Mouse (Mus musculus) left cerebral cortex, postnatal 25 days (tissue): ENCODE results near the gene Thap12. TPM values are rescaled to one million over a fixed set of nuclear protein-coding genes. Genes with fewer than 3 reads are reported as not detected.

Experiments
- DNase-seq, 2 experiments: peaks; one replicate each; pipeline ENCODE4 v3.0.0; 2022; ENCODE audit warnings: low spot score in 2 of 2, mixed read lengths in 1 of 2
- intact Hi-C: fragments of 180-260 bp; cut with DNase I; formaldehyde crosslinking; loops from one replicate; pipeline ENCODE4 v1.15.1; 2025
- total RNA-seq, 2 experiments: library from RNA; stranded (reverse); gene quantifications; 2 replicates each; pipeline ENCODE4 v1.2.3; 2021

The Thap12 gene
- 10 to 100 TPM; 60.8 to 61.8 TPM for total RNA-seq

DNA sequence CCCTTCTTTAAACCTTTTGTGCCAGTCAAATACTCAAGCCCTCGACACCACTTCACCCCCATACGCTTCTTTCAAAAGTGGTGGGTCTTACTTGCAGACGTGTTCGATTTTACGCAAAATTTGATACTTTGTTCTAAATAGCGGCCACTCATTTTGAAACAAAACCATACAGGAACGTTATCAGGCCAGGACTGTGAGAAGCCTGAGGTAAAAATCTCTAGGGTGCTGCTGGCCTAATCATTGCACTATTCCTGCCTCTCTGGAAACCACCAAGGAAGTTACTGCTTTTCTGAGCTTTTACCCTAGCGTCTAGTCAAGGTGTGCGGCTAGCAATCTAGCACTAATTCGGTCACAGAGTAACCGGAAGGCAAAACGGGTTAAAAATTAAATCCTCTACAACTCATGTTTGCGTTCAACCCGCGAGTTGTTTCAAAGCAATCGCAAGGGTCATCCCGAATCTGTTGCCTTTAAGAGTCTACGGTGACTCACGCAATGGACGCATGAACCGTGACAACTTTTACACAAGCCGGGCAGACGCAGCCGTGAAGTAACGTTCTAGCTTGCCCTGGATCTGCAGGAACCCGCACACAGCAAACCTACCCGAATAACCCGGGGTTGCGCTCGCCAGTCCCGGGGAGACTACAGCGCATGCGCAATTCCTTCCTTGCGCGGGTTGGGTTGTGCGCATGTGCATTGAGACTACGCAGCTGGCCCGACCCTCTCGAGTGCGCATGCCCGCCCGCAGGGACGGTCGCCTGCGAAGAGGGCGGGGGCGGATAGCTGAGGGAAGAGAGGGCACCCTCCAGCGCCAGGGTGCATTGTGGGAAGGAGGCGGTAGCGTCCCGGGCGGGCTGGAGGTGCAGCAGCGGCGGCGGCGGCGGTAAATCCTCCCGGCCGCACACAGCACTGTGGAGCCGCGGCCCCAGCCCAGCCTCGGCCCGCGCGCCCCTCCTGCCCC is at the start of gene Thap12:
TSS of gene Thap12 (plus strand) at position 821 of the 958 bp plus-strand sequence.
- intact Hi-C loops = loop anchor here (1.0 to 10.0 kb wide), 2 partner anchors 46 to 218 kb away; partner anchors contain the start of genes Emsy and Lrrc32
- peak; percentile 99 for DNase-seq

GRCm38 (mm10) chr7:98655681-98656530 is 47.0 kb upstream of the Thap12 start:
- peak; percentile 76 to 91 for DNase-seq
- intact Hi-C loops = loop anchor here (1.0 kb wide), 1 partner anchor 47 kb away; the partner anchor contains the start of gene Thap12

- peak; percentile 95 to 99 for DNase-seq
- intact Hi-C loops = loop anchor here (1.0 kb wide), 1 partner anchor 47 kb away; the partner anchor contains the start of gene Thap12
These were observed 46.2 kb upstream of the Thap12 start, which contains the start of gene Emsy for GRCm38 (mm10) chr7:98656531-98657221. Gene Emsy, minus strand, starts transcription at chr7:98656783.

- intact Hi-C loops = no loop called here
- DNase-seq = peak in 1 of 2 experiments; percentile 6
These were observed 37.7 kb upstream of the Thap12 start for GRCm38 (mm10) chr7:98665166-98665565.

DNA sequence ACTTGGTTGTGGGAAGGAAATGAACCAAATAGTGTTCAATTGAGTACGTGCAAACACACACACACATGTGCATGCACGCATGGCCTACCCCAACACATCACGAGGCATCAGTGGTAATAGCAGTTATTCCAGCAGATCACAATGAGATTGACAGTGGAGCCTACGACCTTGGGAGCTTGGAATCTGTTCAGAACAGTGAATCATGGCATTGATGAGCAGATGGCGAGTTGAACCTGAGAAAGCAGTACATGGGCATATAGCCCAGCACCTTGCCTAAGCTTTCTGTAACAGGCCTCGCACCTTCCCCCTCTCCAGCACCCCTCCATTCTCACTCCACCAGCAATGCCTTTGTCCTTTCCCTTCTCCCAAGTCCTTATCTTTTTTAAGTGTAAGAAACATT is 37.2 kb upstream of the Thap12 start:
- intact Hi-C loops = no loop called here
- DNase-seq = no peak

DNA sequence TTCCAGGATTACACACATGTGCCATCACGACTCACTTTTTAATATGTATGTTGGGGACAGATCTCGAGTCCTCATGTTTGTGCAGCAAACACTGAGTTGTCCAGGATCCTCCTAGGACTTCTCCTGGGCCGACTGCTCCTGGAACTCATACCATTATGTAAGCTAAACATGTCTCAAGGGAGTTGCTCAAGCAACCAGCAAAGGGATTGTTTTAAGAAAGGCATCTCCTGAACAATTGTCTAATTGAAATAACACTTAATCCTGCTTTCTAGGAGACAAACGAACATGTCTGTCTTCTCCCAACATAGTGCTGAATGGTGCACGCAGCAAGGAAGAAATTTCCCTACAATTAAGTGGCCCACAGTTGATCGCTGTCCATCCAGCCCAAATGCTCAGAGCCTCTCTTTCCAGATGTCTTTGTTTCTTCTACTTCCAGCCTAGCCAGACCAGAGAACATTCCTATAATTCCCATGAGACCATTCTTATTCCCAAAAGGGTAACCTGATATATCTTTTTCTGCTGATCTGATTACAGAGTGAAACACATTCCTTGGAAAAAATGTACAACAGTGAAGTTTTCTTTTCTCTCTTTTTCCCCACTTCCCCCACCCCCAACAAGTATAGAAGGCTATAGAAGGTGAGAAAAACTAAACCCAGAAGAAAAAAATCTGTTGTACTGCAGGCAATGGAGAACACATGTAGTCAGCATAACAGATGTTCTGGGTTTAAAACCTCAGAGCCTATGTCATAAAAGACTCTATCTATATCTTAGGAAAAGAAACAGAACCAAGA is 34.8 kb upstream of the Thap12 start:
- no peak for DNase-seq
- intact Hi-C loops = no loop called here

- intact Hi-C loops = no loop called here
- DNase-seq = no peak
These were observed 32.1 kb upstream of the Thap12 start for GRCm38 (mm10) chr7:98670831-98671230.

DNA sequence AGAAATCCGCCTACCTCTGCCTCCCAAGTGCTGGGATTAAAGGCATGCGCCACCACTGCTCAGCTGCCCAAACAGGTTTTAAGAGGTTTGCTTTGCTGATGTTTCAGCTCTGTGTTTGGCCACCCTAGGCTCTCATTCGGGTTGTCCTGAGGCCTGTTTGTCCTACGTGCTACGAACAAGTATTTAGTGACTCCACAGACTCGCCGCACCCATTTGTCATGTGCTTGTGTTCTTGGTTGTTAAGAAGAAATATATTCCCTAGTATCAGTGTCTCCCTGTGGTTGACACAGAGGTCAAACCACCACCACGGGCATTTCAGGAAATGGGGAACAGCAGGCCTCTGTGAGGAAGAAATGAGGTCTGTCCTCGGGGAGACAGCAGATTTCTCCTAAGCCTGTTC is 31.5 kb upstream of the Thap12 start:
- intact Hi-C loops = no loop called here
- DNase-seq = no peak

- DNase-seq = no peak
- intact Hi-C loops = no loop called here
These were observed 30.5 kb upstream of the Thap12 start for GRCm38 (mm10) chr7:98672241-98672955.

DNA sequence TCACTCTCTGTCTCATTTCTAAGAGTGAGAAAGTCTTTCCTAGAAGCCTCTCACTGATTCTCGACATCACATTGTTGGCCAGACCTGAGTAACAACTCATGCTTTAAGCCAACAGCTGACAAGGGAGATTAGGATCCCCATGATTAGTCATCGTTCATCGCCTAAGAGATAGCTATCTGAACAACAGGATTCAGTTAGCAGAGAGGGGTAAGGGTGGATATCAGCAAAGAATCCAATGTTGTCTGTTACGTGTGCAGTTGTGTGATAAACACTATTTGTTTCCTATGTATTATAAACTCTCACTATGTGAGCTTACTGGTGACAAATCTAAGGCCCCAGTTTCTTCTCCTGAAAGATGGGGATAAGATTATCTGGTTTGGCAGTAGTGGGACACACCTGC is 28.6 kb upstream of the Thap12 start:
- intact Hi-C loops = no loop called here
- DNase-seq = no peak

- no peak for DNase-seq
- intact Hi-C loops = no loop called here
These were observed 25.4 kb upstream of the Thap12 start for GRCm38 (mm10) chr7:98677511-98677910.

DNA sequence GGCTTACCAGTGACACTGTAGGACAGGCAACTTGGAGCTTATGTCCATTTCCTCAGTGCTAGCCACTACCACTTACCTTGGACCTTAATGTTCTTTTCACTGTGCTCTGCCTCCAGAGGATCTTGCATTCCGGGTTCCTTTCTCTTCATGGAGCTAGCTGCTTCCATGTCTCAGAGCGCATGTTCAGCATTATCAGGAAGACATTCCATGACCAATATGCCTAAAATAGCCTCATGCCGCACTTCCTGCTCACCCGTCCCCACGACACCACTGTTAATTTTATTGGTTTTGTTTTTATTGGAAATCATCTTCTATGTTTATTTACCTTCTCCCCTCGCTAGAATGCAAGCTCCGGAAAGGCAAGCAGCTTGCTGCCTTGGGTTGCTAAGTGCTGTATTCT is 24.5 kb upstream of the Thap12 start:
- no peak for DNase-seq
- intact Hi-C loops = no loop called here

DNA sequence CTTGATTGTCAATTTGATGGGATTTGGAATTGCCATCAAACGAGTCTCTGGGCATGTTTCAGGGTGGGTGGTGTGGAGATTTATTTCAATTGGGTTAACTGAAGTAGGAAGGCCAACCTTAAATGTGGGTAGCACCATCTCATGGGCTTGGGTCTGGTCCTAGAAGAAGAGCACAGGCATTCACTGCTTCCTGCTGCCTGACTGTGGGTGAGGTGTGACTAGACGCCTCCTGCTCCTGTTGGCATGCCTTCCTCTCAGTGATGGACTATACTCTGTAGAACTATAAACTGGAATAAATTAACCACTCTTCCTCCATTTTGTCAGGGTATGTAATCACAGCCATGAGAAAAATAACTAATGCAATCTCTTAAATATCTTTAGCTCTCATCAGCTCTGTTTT is 22.2 kb upstream of the Thap12 start:
- peak in 1 of 2 experiments; percentile 66 for DNase-seq
- intact Hi-C loops = no loop called here

DNA sequence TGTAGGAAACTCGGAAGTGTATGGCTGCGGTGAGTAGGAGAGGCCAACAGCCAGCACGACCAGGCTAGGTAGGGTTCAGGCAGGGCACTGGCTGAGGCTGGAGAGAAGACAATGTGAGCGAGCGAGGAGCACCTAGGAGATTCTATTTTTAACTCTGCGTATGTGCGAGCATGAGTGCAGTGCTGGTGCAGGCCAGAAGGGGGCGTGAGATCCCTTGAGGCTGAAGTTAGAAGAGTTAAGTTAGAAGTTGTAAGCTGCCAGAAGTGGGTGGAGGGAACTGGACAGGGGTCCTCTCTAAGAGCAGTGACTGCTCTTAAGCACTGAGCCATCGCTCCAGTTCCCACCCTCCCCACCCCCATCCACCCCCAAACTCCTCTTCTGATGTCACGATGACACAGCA is 20.1 kb upstream of the Thap12 start:
- DNase-seq = no peak
- intact Hi-C loops = no loop called here

GRCm38 (mm10) chr7:98685895-98686294 is 17.0 kb upstream of the Thap12 start:
- DNase-seq = no peak
- intact Hi-C loops = no loop called here

GRCm38 (mm10) chr7:98690126-98690525 is 12.8 kb upstream of the Thap12 start:
- no peak for DNase-seq

GRCm38 (mm10) chr7:98690831-98691230 is 12.1 kb upstream of the Thap12 start:
- intact Hi-C loops = no loop called here
- DNase-seq = no peak

More at GRCm38 (mm10) chr7:98690126-98690525, 12.8 kb upstream of the Thap12 start:
- intact Hi-C loops = no loop called here
